Mouse (Mus musculus) liver, adult 2 months (tissue): Measurements from ENCODE around the gene Sgsm1. TPM values are rescaled to one million over a fixed set of nuclear protein-coding genes. Genes with fewer than 3 reads are reported as not detected.

Experiments
- DNase-seq: peaks from one replicate; pipeline ENCODE4 v3.0.0-alpha.2; 2011; ENCODE audit warnings: low read depth, low spot score; ENCODE audit errors: extremely low read depth
- H3K27ac ChIP-seq: fragments of 200-500 bp; replicated peaks from 2 replicates; pipeline ENCODE4 v1.5.1; 2012; ENCODE audit warnings: low read depth, mild to moderate bottlenecking, control low read depth, inconsistent platforms, low read length; ENCODE audit not compliant: insufficient read depth
- H3K27me3 ChIP-seq: fragments of 200-500 bp; 2 replicates; pipeline ENCODE4 v1.6.1; 2012; ENCODE audit warnings: mild to moderate bottlenecking, moderate library complexity, low read length, inconsistent platforms; ENCODE audit not compliant: control insufficient read depth, insufficient read depth
- H3K36me3 ChIP-seq: fragments of 200-500 bp; 2 replicates; pipeline ENCODE4 v1.6.1; 2012; ENCODE audit warnings: low read length, inconsistent platforms; ENCODE audit not compliant: control insufficient read depth, insufficient read depth
- H3K4me1 ChIP-seq: fragments of 200-500 bp; 2 replicates; pipeline ENCODE4 v1.6.1; 2011; ENCODE audit warnings: low read length; ENCODE audit not compliant: control insufficient read depth, insufficient read depth
- H3K4me3 ChIP-seq: fragments of 200-500 bp; 2 replicates; pipeline ENCODE4 v1.5.1; 2011; ENCODE audit warnings: low read depth, mild to moderate bottlenecking, control low read depth, low read length, moderate library complexity; ENCODE audit not compliant: insufficient read depth
- H3K79me2 ChIP-seq: fragments of 200-500 bp; 2 replicates; pipeline ENCODE4 v1.6.1; 2012; ENCODE audit warnings: inconsistent platforms, mild to moderate bottlenecking, low read length, moderate library complexity; ENCODE audit not compliant: control insufficient read depth, insufficient read depth
- H3K9ac ChIP-seq: fragments of 200-500 bp; 2 replicates; pipeline ENCODE4 v1.6.1; 2012; ENCODE audit warnings: low read depth, mild to moderate bottlenecking, control low read depth, inconsistent platforms, low read length
- CTCF ChIP-seq: fragments of 200-500 bp; IDR thresholded peaks from 2 replicates; pipeline ENCODE4 v1.5.1; 2011; ENCODE audit warnings: low read depth, low read length, control low read depth
- POLR2A ChIP-seq: fragments of 200-500 bp; IDR thresholded peaks from 2 replicates; pipeline ENCODE4 v1.6.1; 2011; ENCODE audit warnings: low read length, control low read depth; ENCODE audit not compliant: insufficient read depth; ENCODE audit errors: extremely low read depth
- WGBS: fragments of 180-500 bp; shearing (Covaris S2); methylation state at CpG from one replicate; pipeline ENCODE4 v1.1.7; 2018; 5-methylcytosine and 5-hydroxymethylcytosine counted together
- polyA plus RNA-seq: library from polyadenylated mRNA; depleted of rRNA; stranded (reverse); fragments of >200 nt; gene quantifications from 2 replicates; pipeline ENCODE4 v1.2.3, GENCODE M21; 2012
- total RNA-seq: library from RNA; depleted of rRNA; stranded (reverse); fragments of >200 nt; gene quantifications from 2 replicates; pipeline ENCODE4 v1.2.3, GENCODE M21; 2014

Sgsm1 gene
- total and polyA plus RNA-seq, 2 experiments: 1.5 to 5.1 TPM

GRCm38 (mm10) chr5:113250806-113251205 is 59.8 kb downstream of the Sgsm1 start:
- H3K9ac ChIP-seq: no peak overlapping the region
- H3K27ac ChIP-seq: no peak overlapping the region
- no peaks in the 10 kb centered on the region for H3K27me3 ChIP-seq
- no peak for DNase-seq
- no peaks in the 10 kb centered on the region for H3K36me3 ChIP-seq
- H3K4me1 ChIP-seq: no peaks in the 10 kb centered on the region
- no peaks in the 10 kb centered on the region for H3K79me2 ChIP-seq
- 93% methylated on average over 11 of the region's 11 CpGs for WGBS
- no peak overlapping the region for H3K4me3 ChIP-seq
- no peak for TF ChIP-seq POLR2A

GRCm38 (mm10) chr5:113249263-113249930 is 61.2 kb downstream of the Sgsm1 start:
- H3K36me3 ChIP-seq: no peaks in the 10 kb centered on the region
- no peaks in the 10 kb centered on the region for H3K79me2 ChIP-seq
- DNase-seq: no peak
- no peak for TF ChIP-seq POLR2A
- TF ChIP-seq CTCF: no peak
- H3K4me3 ChIP-seq: no peak overlapping the region
- no peak overlapping the region for H3K9ac ChIP-seq
- no peaks in the 10 kb centered on the region for H3K27me3 ChIP-seq
- H3K27ac ChIP-seq: no peak overlapping the region
- no peaks in the 10 kb centered on the region for H3K4me1 ChIP-seq
- 84% methylated on average over 8 of the region's 8 CpGs for WGBS

- Histone ChIP-seq H3K36me3 (no peaks in the 10 kb centered on the region), H3K79me2 (no peaks in the 10 kb centered on the region), H3K27ac (no peak overlapping the region), H3K27me3 (no peaks in the 10 kb centered on the region), H3K4me3 (no peak overlapping the region), H3K9ac (no peak overlapping the region), H3K4me1 (no peaks in the 10 kb centered on the region)
- TF ChIP-seq CTCF (no peak), POLR2A (no peak)
- 89% methylated on average over 5 of the region's 5 CpGs for WGBS
- no peak for DNase-seq
Observed at GRCm38 (mm10) chr5:113230196-113230595, 80.4 kb downstream of the Sgsm1 start.

GRCm38 (mm10) chr5:113226632-113227102 is 83.9 kb downstream of the Sgsm1 start, which contains the start of gene Tmem211:
TSS of gene Tmem211 (plus strand) at chr5:113226909.
- H3K79me2 ChIP-seq: no peaks in the 10 kb centered on the region
- under 1% methylated on average over 13 of the region's 13 CpGs for WGBS
- TF ChIP-seq POLR2A (no peak), CTCF (peak; percentile 98)
- no peaks in the 10 kb centered on the region for H3K36me3 ChIP-seq
- peak; percentile 67 for DNase-seq
- H3K27ac ChIP-seq: no peak within 1 kb of the TSS
- H3K9ac ChIP-seq: no peak within 1 kb of the TSS
- no peaks in the 10 kb centered on the region for H3K4me1 ChIP-seq
- H3K4me3 ChIP-seq: no peak within 1 kb of the TSS
- no peaks in the 10 kb centered on the region for H3K27me3 ChIP-seq

- Histone ChIP-seq H3K79me2 (no peaks in the 10 kb centered on the region), H3K27me3 (no peaks in the 10 kb centered on the region), H3K4me1 (no peaks in the 10 kb centered on the region), H3K4me3 (no peak overlapping the region), H3K27ac (no peak overlapping the region), H3K36me3 (no peaks in the 10 kb centered on the region), H3K9ac (no peak overlapping the region)
- TF ChIP-seq CTCF (no peak), POLR2A (no peak)
- WGBS: 57% methylated on average over 25 of the region's 25 CpGs
- no peak for DNase-seq
Observed at GRCm38 (mm10) chr5:113225686-113226435, 84.7 kb downstream of the Sgsm1 start.

- H3K36me3 ChIP-seq: no peaks in the 10 kb centered on the region
- no peak for TF ChIP-seq CTCF
- no peak for TF ChIP-seq POLR2A
- H3K4me3 ChIP-seq: no peak overlapping the region
- H3K27ac ChIP-seq: no peak overlapping the region
- H3K4me1 ChIP-seq: peaks cover under 1% of the 10 kb centered on the region; the same call in 1 of the 2 replicates
- DNase-seq: no peak
- 56% methylated on average over 10 of the region's 10 CpGs for WGBS
- no peaks in the 10 kb centered on the region for H3K27me3 ChIP-seq
- no peak overlapping the region for H3K9ac ChIP-seq
- H3K79me2 ChIP-seq: no peaks in the 10 kb centered on the region
Observed at GRCm38 (mm10) chr5:113225271-113225670, 85.3 kb downstream of the Sgsm1 start.
